ENCODE assay signal across 8 mouse cellular contexts in genomic region chr8:120319449-120319848, GRCm38 (mm10).
DNase-seq lines count a peak whose midpoint lies in the region; ATAC-seq lines count a peak whose summit lies in the region.

No protein-coding gene starts in this region.

- ATAC-seq in CD4-positive, CD25-positive, alpha-beta regulatory T cell, adult 4 months, result peak; percentile 94

- peak; percentile 59 for DNase-seq in adrenal gland, adult 8-10 months
- peak; percentile 67 for DNase-seq in embryo, embryonic 11.5 days (ENCODE audit: low read depth, low spot score)
- DNase-seq in heart, adult 9 months (ENCODE audit: low spot score in 2 of 2), result peak; percentile 54 to 70
- DNase-seq in kidney, postnatal 10 days, result peak; percentile 85
- peak; percentile 69 to 78 for DNase-seq in lung, adult 18-20 months
- peak; percentile 66 for DNase-seq in ovary, postnatal 14 days (ENCODE audit: low spot score)
- peak; percentile 63 to 86 for DNase-seq in thymus, postnatal 10 days (ENCODE audit: low spot score in 2 of 2)

Comparison
In these comparisons a context has a peak if more than half of its experiments do, and no peak if none do; other contexts are left out.
1. Peak in every context shown above with its lines: DNase-seq and ATAC-seq.